Mouse (Mus musculus) forebrain, embryonic 14.5 days (tissue): Measurements from ENCODE around the gene Spr. TPM values are rescaled to one million over a fixed set of nuclear protein-coding genes. Genes with fewer than 3 reads are reported as not detected.
"Not testable (repeated sequence)": the region's sequence is repeated elsewhere in the genome, so short reads cannot be mapped to it uniquely, and the experiment has no call there.

Experiments
- ATAC-seq: fragments of 200-750 bp; cut with Nextera tagmentation; 2 replicates; pipeline ENCODE4 v1.8.0; 2017; ENCODE audit warnings: mild to moderate bottlenecking, moderate library complexity
- DNase-seq: peaks from one replicate; pipeline ENCODE4 v3.0.0-alpha.2; 2015; ENCODE audit warnings: low spot score
- H3K27ac ChIP-seq: fragments of 300-500 bp; sonication (generic); 2 replicates; pipeline ENCODE4 v1.5.1; 2014; ENCODE audit warnings: low read depth, mild to moderate bottlenecking, control low read depth, low read length, moderate library complexity
- H3K27me3 ChIP-seq: fragments of 300-500 bp; sonication (generic); replicated peaks from 2 replicates; pipeline ENCODE4 v1.6.1; 2014; ENCODE audit warnings: low read length, control low read depth, mixed read lengths; ENCODE audit not compliant: control insufficient read depth, insufficient read depth
- H3K36me3 ChIP-seq: fragments of 300-500 bp; sonication (generic); 2 replicates; pipeline ENCODE4 v1.6.1; 2014; ENCODE audit warnings: low read length, control low read depth; ENCODE audit not compliant: control insufficient read depth, insufficient read depth
- H3K4me1 ChIP-seq: fragments of 300-500 bp; sonication (generic); 2 replicates; pipeline ENCODE4 v1.6.1; 2014; ENCODE audit warnings: antibody characterized with exemption, low read length, control low read depth; ENCODE audit not compliant: control insufficient read depth, insufficient read depth
- H3K4me2 ChIP-seq: fragments of 300-500 bp; sonication (generic); 2 replicates; pipeline ENCODE4 v1.6.1; 2014; ENCODE audit warnings: mild to moderate bottlenecking, control low read depth, low read length
- H3K4me3 ChIP-seq: fragments of 300-500 bp; sonication (generic); 2 replicates; pipeline ENCODE4 v1.5.1; 2014; ENCODE audit warnings: low read depth, low read length, control low read depth
- H3K9ac ChIP-seq: fragments of 300-500 bp; sonication (generic); 2 replicates; pipeline ENCODE4 v1.6.1; 2014; ENCODE audit warnings: mild to moderate bottlenecking, low read length, control low read depth, moderate library complexity
- H3K9me3 ChIP-seq: fragments of 300-500 bp; sonication (generic); replicated peaks from 2 replicates; pipeline ENCODE4 v1.6.1; 2016; ENCODE audit warnings: low read length, control low read depth, mixed read lengths; ENCODE audit not compliant: control insufficient read depth
- WGBS: fragments of 180-500 bp; shearing (Covaris S2); extraction: QIAGEN DNeasy Blood & Tissue Kit; methylation state at CpG from one replicate; pipeline ENCODE4 v1.1.7; 2014; 5-methylcytosine and 5-hydroxymethylcytosine counted together
- polyA plus RNA-seq: library from polyadenylated mRNA; unstranded; fragments of >200 nt; fragmentation: Nextera tagmentation; extraction: Ambion mirVana; gene quantifications from 2 replicates; pipeline ENCODE4 v1.2.1, GENCODE M21; 2014

Spr gene
- polyA plus RNA-seq, 1 experiment from 2014 or later, result 59.4 TPM

GRCm38 (mm10) chr6:85159092-85159760 lies 21.7 kb upstream of the Spr start:
- H3K4me3 ChIP-seq, H3K4me1 ChIP-seq, H3K9me3 ChIP-seq, H3K27me3 ChIP-seq, H3K4me2 ChIP-seq, H3K27ac ChIP-seq, H3K36me3 ChIP-seq, H3K9ac ChIP-seq: not testable (repeated sequence)
- WGBS, result 10% methylated on average over 6 of the region's 6 CpGs
- ATAC-seq (peak; percentile 64), DNase-seq (peak; percentile 79)

- ATAC-seq, H3K27me3 ChIP-seq, DNase-seq, H3K4me1 ChIP-seq, H3K4me3 ChIP-seq, H3K4me2 ChIP-seq, H3K27ac ChIP-seq, H3K9ac ChIP-seq, H3K36me3 ChIP-seq, H3K9me3 ChIP-seq: not testable (repeated sequence)
- WGBS, result 76% methylated on average over 4 of the region's 4 CpGs
Observed at GRCm38 (mm10) chr6:85158040-85158804, 20.7 kb upstream of the Spr start.

GRCm38 (mm10) chr6:85156551-85156950 lies 19.0 kb upstream of the Spr start:
- H3K4me1 ChIP-seq, H3K4me3 ChIP-seq, H3K27ac ChIP-seq, H3K27me3 ChIP-seq, H3K9ac ChIP-seq, H3K36me3 ChIP-seq, DNase-seq, ATAC-seq, H3K4me2 ChIP-seq, H3K9me3 ChIP-seq: not testable (repeated sequence)
- WGBS, result 76% methylated on average over 2 of the region's 2 CpGs

- DNase-seq (peak; percentile 71), ATAC-seq (peak; percentile 54)
- H3K27ac ChIP-seq, result peak overlapping the region; percentile 52
- H3K27me3 ChIP-seq, result no peaks in the 10 kb centered on the region
- peak overlapping the region; percentile 71 for H3K4me2 ChIP-seq
- H3K9ac ChIP-seq, result peak overlapping the region; percentile 71
- H3K4me3 ChIP-seq, result peak overlapping the region; percentile 36
- H3K36me3 ChIP-seq, result no peaks in the 10 kb centered on the region
- under 1% methylated on average over 34 of the region's 34 CpGs for WGBS
- H3K4me1 ChIP-seq, result peaks cover 6% of the 10 kb centered on the region; the same call in 1 of the 2 replicates
- no peaks in the 10 kb centered on the region for H3K9me3 ChIP-seq
Observed at GRCm38 (mm10) chr6:85154861-85155528, 17.4 kb upstream of the Spr start.

GRCm38 (mm10) chr6:85153970-85154540 lies 16.5 kb upstream of the Spr start:
- Histone ChIP-seq H3K9ac (no peak overlapping the region), H3K36me3 (no peaks in the 10 kb centered on the region), H3K27ac (no peak overlapping the region), H3K27me3 (no peaks in the 10 kb centered on the region), H3K4me3 (no peak overlapping the region), H3K4me2 (no peak overlapping the region), H3K9me3 (no peaks in the 10 kb centered on the region), H3K4me1 (peaks cover 6% of the 10 kb centered on the region; the same call in 1 of the 2 replicates)
- DNase-seq (peak; percentile 95), ATAC-seq (peak; percentile 64)
- 4% methylated on average over 8 of the region's 9 CpGs for WGBS

- DNase-seq (no peak), ATAC-seq (no peak)
- Histone ChIP-seq H3K4me2 (no peak overlapping the region), H3K4me3 (no peak overlapping the region), H3K9me3 (no peaks in the 10 kb centered on the region), H3K36me3 (no peaks in the 10 kb centered on the region), H3K27me3 (no peaks in the 10 kb centered on the region), H3K27ac (no peak overlapping the region), H3K9ac (no peak overlapping the region), H3K4me1 (peaks cover 6% of the 10 kb centered on the region; the same call in 1 of the 2 replicates)
- whole genome bisulfite sequencing, result 77% methylated on average over 3 of the region's 3 CpGs
Observed at GRCm38 (mm10) chr6:85150386-85150785, 12.8 kb upstream of the Spr start.

GRCm38 (mm10) chr6:85147636-85148035 lies 10.1 kb upstream of the Spr start:
- H3K27ac ChIP-seq, result no peak overlapping the region
- no peaks in the 10 kb centered on the region for H3K9me3 ChIP-seq
- no peak overlapping the region for H3K4me2 ChIP-seq
- H3K27me3 ChIP-seq, result no peaks in the 10 kb centered on the region
- DNase-seq, result no peak
- no peaks in the 10 kb centered on the region for H3K4me1 ChIP-seq
- no peak overlapping the region for H3K9ac ChIP-seq
- no peak for ATAC-seq
- no peak overlapping the region for H3K4me3 ChIP-seq
- 69% methylated on average over 3 of the region's 3 CpGs for WGBS
- no peaks in the 10 kb centered on the region for H3K36me3 ChIP-seq

GRCm38 (mm10) chr6:85144466-85144865 lies 6.9 kb upstream of the Spr start:
- Histone ChIP-seq H3K27me3 (no peaks in the 10 kb centered on the region), H3K4me1 (no peaks in the 10 kb centered on the region), H3K9me3 (no peaks in the 10 kb centered on the region), H3K9ac (no peak overlapping the region), H3K4me2 (no peak overlapping the region), H3K4me3 (no peak overlapping the region), H3K27ac (no peak overlapping the region), H3K36me3 (no peaks in the 10 kb centered on the region)
- 75% methylated on average over 3 of the region's 3 CpGs for WGBS
- no peak for ATAC-seq
- DNase-seq, result no peak
